Mouse (Mus musculus): ENCODE data around the gene Zfp692.

The Zfp692 gene

DNA sequence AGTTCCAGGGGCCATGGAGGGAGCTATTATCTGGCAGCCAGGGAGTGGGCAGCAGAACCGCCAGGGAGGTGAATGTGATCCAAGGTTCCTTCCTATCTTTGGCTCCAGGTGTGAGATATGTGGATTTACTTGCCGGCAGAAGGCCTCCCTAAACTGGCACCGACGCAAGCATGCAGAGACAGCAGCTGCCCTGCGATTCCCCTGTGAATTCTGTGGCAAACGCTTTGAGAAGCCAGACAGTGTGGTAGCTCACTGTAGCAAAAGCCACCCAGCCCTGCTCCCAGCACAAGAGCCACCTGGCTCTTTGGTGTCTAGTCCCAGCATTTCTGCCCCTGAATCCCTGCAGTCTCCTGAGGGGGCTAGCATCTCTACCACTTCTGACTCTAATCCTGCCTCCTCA lies 7.2 kb downstream of the Zfp692 start:
- no peak for DNase-seq

DNA sequence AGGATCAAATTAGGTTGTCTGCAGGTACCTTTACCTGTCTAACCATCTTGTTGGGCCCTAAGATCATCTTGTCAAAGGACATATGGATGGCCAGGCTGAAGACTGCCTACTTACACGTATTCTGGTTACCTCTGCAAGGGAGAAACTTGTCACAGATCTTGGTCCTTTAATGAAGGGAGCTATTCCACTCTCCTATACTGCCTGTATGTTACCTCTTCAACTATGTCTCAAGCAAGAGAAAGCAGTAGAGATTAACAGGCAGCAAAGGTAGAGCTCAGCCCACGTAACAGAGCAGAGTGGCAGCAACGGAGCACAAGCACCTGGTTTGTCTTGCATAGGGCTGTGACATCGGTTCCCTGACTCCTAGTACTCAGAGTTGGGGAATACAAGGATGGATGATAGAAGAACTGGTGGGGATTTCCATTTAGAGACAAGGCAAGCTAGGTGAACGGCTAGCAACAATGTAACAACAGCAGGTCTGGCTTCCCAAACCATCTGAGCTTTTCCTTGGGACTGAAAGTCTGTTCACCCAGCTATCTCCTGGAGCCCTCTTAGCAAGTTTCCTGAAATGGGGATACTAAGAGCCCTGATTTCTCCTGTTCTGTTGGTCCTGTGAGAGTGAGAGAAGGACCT lies 8.8 kb downstream of the Zfp692 start:
- no peak for DNase-seq

DNA sequence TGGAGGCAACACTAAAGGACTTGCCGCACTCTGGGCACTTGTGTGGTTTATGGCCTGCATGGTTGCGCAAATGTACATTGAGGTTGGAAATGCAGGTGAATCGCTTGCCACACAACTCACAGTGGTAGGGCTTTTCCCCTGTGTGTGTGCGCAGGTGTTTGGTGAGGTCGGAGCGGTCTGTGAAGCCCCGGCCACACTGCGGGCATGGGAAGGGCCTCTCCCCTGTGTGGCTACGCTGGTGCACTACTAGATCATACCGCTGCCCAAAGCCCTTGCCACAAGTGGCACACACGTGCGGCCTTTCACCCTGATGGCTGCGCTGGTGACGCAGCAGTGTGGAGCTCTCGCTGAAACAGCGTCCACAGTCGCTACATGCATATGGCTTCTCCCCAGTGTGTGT lies 9.5 kb downstream of the Zfp692 start:
- no peak for DNase-seq

- DNase-seq = no peak
Observed at GRCm38 (mm10) chr11:58316768-58317390, 10.0 kb downstream of the Zfp692 start.

DNA sequence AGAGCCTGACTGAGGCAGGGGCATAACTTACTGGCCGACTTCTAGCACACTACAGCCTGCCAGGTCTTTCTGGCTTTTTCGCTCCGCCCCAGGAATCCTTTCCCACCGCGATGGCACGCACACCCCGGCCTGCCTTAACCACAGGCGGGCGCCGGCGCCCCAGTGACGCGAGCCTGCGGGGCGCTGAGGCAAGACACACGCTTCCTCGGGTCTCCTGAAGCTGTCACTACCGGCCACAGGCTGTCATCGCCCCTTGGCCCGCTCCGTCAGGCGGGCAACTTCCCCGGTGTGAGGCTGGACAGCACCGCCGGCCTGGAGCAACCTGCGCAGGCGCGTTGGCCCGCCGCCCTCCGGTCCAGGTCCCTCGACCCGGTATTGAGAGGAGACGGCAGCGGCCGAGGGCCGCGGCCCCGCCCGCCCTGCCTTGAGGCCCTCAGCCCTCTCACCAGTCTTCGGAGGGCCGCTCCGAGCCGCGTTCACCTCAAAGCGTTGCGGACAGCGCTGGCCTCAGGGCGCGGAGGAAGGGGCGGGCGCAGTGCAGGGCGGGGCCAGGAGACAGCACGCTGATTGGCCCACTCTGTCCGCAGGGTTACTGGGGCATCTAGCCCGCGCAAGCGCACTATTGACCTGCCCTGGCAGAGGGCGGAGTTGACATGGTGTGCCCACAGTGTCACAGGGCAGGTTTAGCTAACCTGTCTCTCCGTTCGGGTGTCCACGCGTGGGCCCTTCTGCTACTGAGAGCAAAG lies 16.1 kb downstream of the Zfp692 start:
- DNase-seq = peak; percentile 97 to 98

DNA sequence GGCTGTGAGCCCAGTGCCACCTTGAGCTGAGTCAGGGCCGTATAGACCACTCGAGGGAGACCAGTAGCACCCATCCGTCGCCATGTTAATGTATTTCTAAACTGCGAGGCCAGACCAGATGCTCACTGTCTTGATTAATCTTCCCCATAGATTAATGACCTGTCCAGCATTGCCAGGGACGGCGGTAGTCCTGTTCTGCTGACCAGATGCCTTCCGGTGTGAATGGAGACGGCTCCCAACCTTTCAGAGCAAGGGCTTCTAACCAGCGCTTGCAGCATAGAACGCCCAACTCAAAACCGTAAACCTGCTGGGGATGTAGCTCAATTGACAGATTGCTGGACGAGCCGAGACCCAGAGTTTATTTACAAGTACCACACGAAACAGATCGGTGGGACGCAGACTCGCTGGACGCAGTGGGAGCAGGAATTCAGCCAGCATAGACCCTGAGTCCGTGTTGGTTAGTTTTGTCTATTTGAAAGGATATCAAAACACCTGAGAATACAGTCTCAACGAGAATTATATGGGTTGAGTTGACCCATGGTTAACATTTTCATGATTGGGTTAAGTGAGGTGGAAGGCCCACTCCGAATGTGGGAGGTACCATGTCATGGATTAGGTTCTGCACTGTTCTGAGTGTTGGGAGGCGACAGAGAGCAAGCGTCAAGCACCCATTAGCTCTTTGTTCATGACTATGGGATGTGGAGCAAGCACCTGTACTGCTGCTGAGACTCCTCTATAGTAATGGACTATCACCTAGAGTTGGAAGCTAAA lies 16.9 kb downstream of the Zfp692 start:
- no peak for DNase-seq

GRCm38 (mm10) chr11:58324614-58325229 lies 17.9 kb downstream of the Zfp692 start:
- no peak for DNase-seq

DNA sequence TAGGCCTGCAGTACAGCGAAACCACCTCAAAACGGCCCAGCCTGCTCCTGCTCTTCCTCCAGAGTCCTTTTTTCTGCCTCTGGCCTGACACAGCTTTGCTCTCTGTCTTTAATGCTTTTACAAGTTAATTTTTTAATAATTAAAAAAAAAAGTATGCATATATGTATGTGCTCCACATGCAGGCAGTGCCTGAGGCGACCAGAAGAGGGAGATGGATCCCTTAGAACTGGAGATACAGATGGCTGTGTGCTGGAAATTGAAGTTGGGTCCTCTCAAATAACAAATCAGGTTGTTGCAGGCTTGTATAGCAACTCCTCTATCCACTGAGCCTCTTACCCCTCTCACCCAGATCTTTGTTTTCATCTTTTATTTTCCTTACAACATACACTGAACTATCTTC lies 19.9 kb downstream of the Zfp692 start:
- no peak for DNase-seq

- no peak for DNase-seq
Observed at GRCm38 (mm10) chr11:58329906-58330275, 23.0 kb downstream of the Zfp692 start.

- DNase-seq = peak; percentile 89 to 93
Observed at GRCm38 (mm10) chr11:58330276-58331148, 23.6 kb downstream of the Zfp692 start, which contains the start of the genes Zfp672 and Sh3bp5l. Gene Zfp672, minus strand, starts transcription at chr11:58330339. Gene Sh3bp5l, plus strand, starts transcription at chr11:58330724.

DNA sequence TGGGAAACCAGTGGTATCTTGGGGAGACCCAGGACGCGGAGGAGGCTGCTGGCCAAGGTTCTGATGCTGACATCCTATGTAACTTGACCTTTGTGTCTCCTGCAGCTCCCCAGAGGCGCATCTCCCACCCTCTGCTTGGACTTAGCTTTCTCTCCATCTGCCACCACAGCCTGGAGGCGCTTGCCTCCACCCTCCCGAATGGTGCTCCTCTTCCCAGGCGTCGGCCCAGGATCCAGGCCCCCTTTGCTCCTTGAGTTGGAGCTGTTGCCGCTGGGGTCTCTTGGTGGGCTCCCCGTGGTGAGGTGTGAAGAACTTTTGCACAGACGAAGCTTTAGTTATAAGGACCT lies 24.3 kb downstream of the Zfp692 start:
- DNase-seq = no peak

DNA sequence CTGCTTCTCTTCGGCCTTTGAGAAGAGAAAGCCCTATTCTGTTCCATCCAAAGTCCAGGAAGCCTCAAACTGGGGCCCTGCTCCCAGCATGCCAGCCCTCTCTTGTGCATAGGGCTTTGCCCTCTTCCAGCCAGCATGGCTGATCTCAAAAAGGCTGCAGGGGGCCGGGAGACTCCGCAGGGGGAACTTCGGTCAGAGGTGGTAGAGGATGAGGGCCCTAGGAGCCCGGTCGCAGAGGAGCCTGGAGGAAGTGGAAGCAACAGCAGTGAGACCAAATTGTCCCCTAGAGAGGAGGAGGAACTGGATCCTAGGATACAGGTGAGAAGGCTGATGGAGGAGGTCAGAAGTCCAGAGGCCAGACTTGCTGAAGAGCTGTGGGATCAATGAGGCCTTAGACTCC lies 24.7 kb downstream of the Zfp692 start:
- no peak for DNase-seq

- DNase-seq = peak; percentile 66 to 69
Observed at GRCm38 (mm10) chr11:58334746-58335145, 27.9 kb downstream of the Zfp692 start.

DNA sequence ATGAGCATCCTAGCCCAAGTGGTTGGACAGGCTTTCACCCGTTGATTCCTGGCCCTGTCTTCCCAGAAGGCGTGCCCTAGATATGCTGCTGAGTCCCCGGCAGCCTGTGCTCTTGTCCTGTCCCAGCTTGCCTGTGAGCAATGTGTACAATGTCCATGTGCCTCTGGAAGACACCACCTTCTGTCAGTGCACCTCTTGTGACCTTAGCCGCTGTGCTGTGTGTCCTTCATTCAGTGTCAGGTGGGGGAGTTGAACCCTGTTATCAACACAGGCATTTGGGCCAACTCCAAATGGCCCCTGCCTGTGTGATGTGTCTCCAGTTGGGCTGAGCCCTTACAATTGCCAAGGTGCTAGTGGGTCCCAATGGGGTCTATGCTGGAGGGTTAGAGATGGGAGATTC lies 39.9 kb downstream of the Zfp692 start:
- DNase-seq = no peak

DNA sequence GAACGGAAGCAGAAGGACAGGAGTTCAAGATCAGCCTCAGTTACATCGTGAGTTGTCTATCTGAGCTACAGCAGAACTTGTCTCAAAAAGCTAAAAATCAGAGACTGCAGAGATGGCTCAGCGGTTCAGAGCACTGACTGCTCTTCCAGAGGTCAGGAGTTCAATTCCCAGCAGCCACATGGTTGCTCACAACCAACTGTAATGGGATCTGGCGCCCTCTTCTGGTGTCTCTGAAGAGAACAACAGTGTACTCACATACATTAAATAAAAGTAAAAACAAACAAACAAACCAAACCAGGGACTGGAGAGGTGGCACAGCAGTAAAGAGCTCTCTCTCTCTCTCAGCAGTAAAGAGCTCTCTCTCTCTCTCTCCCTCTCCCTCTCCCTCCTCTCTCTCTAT lies 43.8 kb downstream of the Zfp692 start:
- DNase-seq = no peak

GRCm38 (mm10) chr11:58351179-58351578 lies 44.3 kb downstream of the Zfp692 start:
- DNase-seq = no peak

GRCm38 (mm10) chr11:58352681-58353548 lies 46.0 kb downstream of the Zfp692 start:
- DNase-seq = no peak

- DNase-seq = no peak
Observed at GRCm38 (mm10) chr11:58353709-58354108, 46.8 kb downstream of the Zfp692 start.

GRCm38 (mm10) chr11:58354476-58354875 lies 47.6 kb downstream of the Zfp692 start:
- no peak for DNase-seq

GRCm38 (mm10) chr11:58354927-58355326 lies 48.1 kb downstream of the Zfp692 start:
- DNase-seq = no peak

GRCm38 (mm10) chr11:58357042-58357441 lies 50.2 kb downstream of the Zfp692 start:
- DNase-seq = no peak

Measured in lung, adult 18-20 months (tissue).